Mouse (Mus musculus) midbrain, embryonic 13.5 days (tissue): ENCODE results near the gene Sdad1. TPM values are rescaled to one million over a fixed set of nuclear protein-coding genes. Genes with fewer than 3 reads are reported as not detected.

Experiments
- ATAC-seq: fragments of 200-750 bp; cut with Nextera tagmentation; 2 replicates; pipeline ENCODE4 v1.8.0; 2017; ENCODE audit warnings: mild to moderate bottlenecking, moderate TSS enrichment, moderate library complexity
- H3K27ac ChIP-seq: fragments of 300-500 bp; sonication (generic); 2 replicates; pipeline ENCODE4 v1.5.1; 2015; ENCODE audit warnings: inconsistent platforms, mild to moderate bottlenecking, moderate library complexity
- H3K27me3 ChIP-seq: fragments of 300-500 bp; sonication (generic); 2 replicates; pipeline ENCODE4 v1.6.1; 2015; ENCODE audit warnings: mild to moderate bottlenecking, inconsistent platforms
- H3K36me3 ChIP-seq: fragments of 300-500 bp; sonication (generic); 2 replicates; pipeline ENCODE4 v1.6.1; 2015; ENCODE audit warnings: mild to moderate bottlenecking, inconsistent platforms
- H3K4me1 ChIP-seq: fragments of 300-500 bp; sonication (generic); replicated peaks from 2 replicates; pipeline ENCODE4 v1.6.1; 2015; ENCODE audit warnings: inconsistent platforms
- H3K4me2 ChIP-seq: fragments of 300-500 bp; sonication (generic); replicated peaks from 2 replicates; pipeline ENCODE4 v1.6.1; 2015; ENCODE audit warnings: moderate library complexity, mild to moderate bottlenecking, inconsistent platforms
- H3K4me3 ChIP-seq: fragments of 300-500 bp; sonication (generic); replicated peaks from 2 replicates; pipeline ENCODE4 v1.5.1; 2015; ENCODE audit warnings: mild to moderate bottlenecking, inconsistent platforms
- H3K9ac ChIP-seq: fragments of 300-500 bp; sonication (generic); replicated peaks from 2 replicates; pipeline ENCODE4 v1.6.1; 2015; ENCODE audit warnings: mild to moderate bottlenecking, inconsistent platforms
- H3K9me3 ChIP-seq: fragments of 300-500 bp; sonication (generic); 2 replicates; pipeline ENCODE4 v1.6.1; 2016; ENCODE audit warnings: mild to moderate bottlenecking, inconsistent platforms
- WGBS: fragments of 180-500 bp; shearing (Covaris S2); methylation state at CpG from one replicate; pipeline ENCODE4 v1.1.7; 2015; 5-methylcytosine and 5-hydroxymethylcytosine counted together
- polyA plus RNA-seq: library from polyadenylated mRNA; unstranded; fragments of >200 nt; fragmentation: Nextera tagmentation; extraction: Ambion mirVana; gene quantifications from 2 replicates; pipeline ENCODE4 v1.2.1, GENCODE M21; 2015

Sdad1 gene
- polyA plus RNA-seq, 1 experiment from 2014 or later, result 34.2 TPM

DNA sequence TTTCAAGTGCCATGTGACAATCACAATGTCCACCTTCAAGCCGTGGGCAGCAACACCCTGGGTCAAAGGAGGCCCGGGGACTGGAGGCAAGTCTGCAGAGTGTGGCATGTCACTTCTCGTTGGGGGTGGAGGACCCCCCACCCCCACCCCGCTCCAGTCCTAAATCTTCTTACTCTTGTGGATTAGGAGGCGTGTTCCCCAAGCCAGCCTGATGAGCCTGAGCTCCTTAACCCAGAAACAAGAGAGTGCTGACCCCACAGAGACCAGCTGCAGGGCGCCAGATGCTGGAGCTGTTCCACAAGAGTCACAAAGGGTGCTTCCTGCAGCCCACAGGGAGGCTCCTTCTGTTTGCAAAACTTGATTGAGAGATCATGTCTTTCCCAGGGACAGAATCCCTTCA is 54.1 kb downstream of the Sdad1 start, which contains the start of gene Ppef2:
Gene Ppef2 (minus strand): TSS at position 61 of the 400 bp plus-strand sequence.
- Histone ChIP-seq H3K9ac (no peak within 1 kb of the TSS), H3K4me2 (no peak within 1 kb of the TSS)
- 7% methylated on average over 6 of the region's 6 CpGs for WGBS

DNA sequence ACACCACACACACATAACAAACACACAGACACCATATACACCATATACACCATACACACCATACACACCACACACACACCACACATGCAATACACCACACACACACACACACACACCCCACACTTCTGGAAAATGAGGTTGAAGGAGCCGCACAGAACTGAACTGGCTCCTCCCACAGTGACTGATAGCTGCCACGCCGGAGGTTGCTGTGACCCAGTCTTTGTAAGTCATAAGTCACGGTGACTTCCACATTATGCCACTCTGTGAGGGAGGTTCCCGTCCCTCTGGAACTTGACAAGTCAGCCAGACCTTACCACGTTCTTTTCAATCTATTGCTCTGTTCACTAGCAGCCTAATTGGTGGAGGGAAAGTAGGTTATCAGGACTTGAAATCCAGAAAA is 55.8 kb downstream of the Sdad1 start:
- no peak for ATAC-seq
- H3K4me2 ChIP-seq, result no peak overlapping the region
- 74% methylated on average over 6 of the region's 6 CpGs for WGBS
- no peaks in the 10 kb centered on the region for H3K9me3 ChIP-seq
- H3K36me3 ChIP-seq, result no peaks in the 10 kb centered on the region
- H3K4me3 ChIP-seq, result no peak overlapping the region
- peaks cover 7% of the 10 kb centered on the region; the same call in 1 of the 2 replicates for H3K27me3 ChIP-seq
- no peak overlapping the region for H3K9ac ChIP-seq
- H3K4me1 ChIP-seq, result peaks cover 13% of the 10 kb centered on the region
- no peak overlapping the region for H3K27ac ChIP-seq

More for the DNA sequence above, 54.1 kb downstream of the Sdad1 start, which contains the start of gene Ppef2:
- Histone ChIP-seq H3K9me3 (no peaks in the 10 kb centered on the region), H3K27ac (no peak within 1 kb of the TSS), H3K4me3 (no peak within 1 kb of the TSS), H3K27me3 (peaks cover 7% of the 10 kb centered on the region; the same call in 1 of the 2 replicates), H3K4me1 (peaks cover 13% of the 10 kb centered on the region), H3K36me3 (no peaks in the 10 kb centered on the region)
- ATAC-seq, result no peak

DNA sequence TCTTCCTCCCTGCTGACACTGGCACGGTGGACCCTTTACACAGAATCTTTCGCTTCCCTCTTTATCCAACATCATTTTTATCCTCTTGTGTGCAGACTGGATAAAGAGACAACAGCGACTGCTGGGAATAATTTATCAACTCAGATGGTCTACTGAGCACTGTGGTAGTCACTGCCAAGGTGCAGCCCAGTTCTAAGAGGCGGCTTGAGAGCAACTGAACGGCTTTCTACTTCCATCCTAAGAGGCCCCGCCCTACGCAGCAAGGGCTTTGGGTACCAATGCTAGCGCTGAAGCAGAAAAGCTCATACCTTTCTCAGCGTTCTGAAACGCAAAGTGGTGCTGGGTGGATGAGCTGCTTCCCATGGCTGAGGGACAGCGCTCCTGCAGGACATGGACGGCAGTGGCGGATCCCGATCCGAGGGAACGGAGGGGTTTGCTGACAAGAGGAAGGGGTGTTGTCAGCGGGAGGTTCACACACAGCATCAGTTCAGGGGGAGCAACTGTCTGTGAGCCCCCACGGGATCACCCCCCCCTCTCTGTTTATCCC is 57.4 kb downstream of the Sdad1 start:
- ATAC-seq, result peak; percentile 77

DNA sequence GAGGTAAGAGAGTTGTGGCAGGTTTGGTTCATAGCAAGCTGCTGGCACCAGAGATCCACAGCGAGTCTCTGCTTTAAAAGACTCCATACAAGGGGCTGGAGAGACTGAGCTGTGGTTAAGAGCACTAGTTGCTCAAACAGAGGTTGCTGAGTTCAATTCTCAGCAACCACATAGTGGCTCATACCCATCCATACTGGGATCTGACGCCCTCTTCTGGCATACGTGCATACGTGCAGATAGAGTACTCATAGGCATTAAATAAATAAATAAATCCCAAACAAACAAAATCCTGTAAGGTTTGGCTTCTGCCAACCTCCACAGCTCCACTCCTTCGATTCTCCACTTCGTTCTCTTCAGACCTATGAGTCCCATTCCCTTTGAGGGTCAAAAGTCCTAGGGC is 58.2 kb downstream of the Sdad1 start:
- H3K9ac ChIP-seq, result no peak overlapping the region
- no peak overlapping the region for H3K27ac ChIP-seq
- WGBS, result 93% methylated on average over 6 of the region's 6 CpGs
- H3K9me3 ChIP-seq, result no peaks in the 10 kb centered on the region
- peaks cover 4% of the 10 kb centered on the region; the same call in 1 of the 2 replicates for H3K27me3 ChIP-seq
- no peak overlapping the region for H3K4me3 ChIP-seq
- H3K4me2 ChIP-seq, result no peak overlapping the region
- peaks cover 13% of the 10 kb centered on the region for H3K4me1 ChIP-seq
- no peaks in the 10 kb centered on the region for H3K36me3 ChIP-seq
- ATAC-seq, result no peak

More for the DNA sequence above, 57.4 kb downstream of the Sdad1 start:
- Histone ChIP-seq H3K4me1 (peaks cover 13% of the 10 kb centered on the region), H3K9me3 (no peaks in the 10 kb centered on the region), H3K36me3 (no peaks in the 10 kb centered on the region), H3K9ac (no peak overlapping the region; the same call in 1 of the 2 replicates), H3K4me3 (peak overlapping the region; percentile 18; the same call in 1 of the 2 replicates), H3K27me3 (peaks cover 4% of the 10 kb centered on the region; the same call in 1 of the 2 replicates), H3K27ac (no peak overlapping the region), H3K4me2 (peak overlapping the region; percentile 39)
- WGBS, result 20% methylated on average over 18 of the region's 18 CpGs

DNA sequence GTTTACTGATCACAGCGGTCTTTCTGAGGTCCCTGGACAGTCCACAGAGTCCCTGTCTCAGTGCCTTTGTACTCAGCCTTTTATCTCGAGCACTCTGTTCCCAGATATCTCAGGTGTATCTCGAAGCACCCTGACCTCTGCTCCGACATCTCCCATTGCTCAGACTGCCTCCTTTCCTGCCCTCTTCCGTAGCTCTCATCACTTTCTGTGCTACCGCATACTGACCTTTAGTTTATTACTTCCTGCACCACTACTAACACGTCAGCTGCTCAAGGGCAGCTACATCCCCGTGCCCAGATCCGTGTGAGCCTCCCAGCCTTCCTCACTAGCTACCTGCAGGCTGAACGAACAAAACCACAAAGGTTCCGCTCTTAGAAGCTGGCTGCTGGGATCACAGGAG is 61.7 kb downstream of the Sdad1 start:
- Histone ChIP-seq H3K9ac (no peak overlapping the region), H3K4me2 (no peak overlapping the region), H3K4me1 (0 out of 2 replicates have a peak, but pooled peaks cover 6% of the 10 kb centered on the region), H3K27ac (no peak overlapping the region), H3K36me3 (no peaks in the 10 kb centered on the region), H3K27me3 (no peaks in the 10 kb centered on the region), H3K9me3 (no peaks in the 10 kb centered on the region), H3K4me3 (no peak overlapping the region)
- ATAC-seq, result no peak
- 90% methylated on average over 11 of the region's 11 CpGs for WGBS

DNA sequence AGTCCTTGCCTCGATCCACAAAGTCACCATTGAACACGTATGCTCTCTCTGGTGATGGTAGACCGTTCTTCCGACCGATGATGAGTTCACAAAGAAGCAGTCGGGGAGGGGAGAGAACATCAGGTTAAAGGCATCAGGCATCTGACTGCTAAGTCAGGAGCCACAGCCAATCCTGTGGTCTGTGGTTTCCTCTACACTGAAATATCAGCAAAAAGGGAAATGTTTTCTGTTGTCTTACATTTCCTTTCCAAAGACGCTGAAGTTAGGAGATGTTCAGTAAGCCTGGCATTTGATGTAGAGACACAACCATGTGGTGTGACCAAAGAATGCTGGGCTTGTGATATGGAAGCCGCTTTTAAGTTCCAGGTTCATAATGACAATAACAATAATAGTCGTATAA is 64.8 kb downstream of the Sdad1 start:
- no peak for ATAC-seq
- Histone ChIP-seq H3K27ac (no peak overlapping the region), H3K4me2 (no peak overlapping the region), H3K4me3 (no peak overlapping the region), H3K36me3 (no peaks in the 10 kb centered on the region), H3K9ac (no peak overlapping the region), H3K27me3 (no peaks in the 10 kb centered on the region), H3K4me1 (no peaks in the 10 kb centered on the region), H3K9me3 (no peaks in the 10 kb centered on the region)
- 92% methylated on average over 9 of the region's 9 CpGs for WGBS

DNA sequence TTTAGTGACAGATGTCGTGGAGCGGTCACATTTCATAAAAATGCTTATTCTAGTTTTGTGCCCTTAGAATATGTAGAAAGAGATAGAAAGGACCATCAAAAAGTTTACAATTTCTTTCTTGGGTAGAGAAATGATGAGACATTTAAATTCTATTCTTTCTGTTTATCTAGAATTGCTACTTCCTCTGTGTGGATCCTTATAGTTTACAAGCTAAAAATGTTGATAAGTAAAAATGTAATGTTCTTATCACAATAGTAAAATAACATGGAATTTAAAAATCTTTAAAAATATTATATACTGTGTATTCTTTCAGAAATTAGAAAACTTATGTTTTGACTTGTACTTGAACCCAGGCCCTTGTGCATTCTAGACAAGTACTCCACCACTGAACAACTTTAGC is 65.4 kb downstream of the Sdad1 start:
- H3K9ac ChIP-seq, result no peak overlapping the region
- no peak for ATAC-seq
- H3K36me3 ChIP-seq, result no peaks in the 10 kb centered on the region
- H3K4me1 ChIP-seq, result no peaks in the 10 kb centered on the region
- 96% methylated on average over 2 of the region's 2 CpGs for WGBS
- no peak overlapping the region for H3K4me2 ChIP-seq
- no peaks in the 10 kb centered on the region for H3K9me3 ChIP-seq
- H3K27me3 ChIP-seq, result no peaks in the 10 kb centered on the region
- H3K27ac ChIP-seq, result no peak overlapping the region
- H3K4me3 ChIP-seq, result no peak overlapping the region

DNA sequence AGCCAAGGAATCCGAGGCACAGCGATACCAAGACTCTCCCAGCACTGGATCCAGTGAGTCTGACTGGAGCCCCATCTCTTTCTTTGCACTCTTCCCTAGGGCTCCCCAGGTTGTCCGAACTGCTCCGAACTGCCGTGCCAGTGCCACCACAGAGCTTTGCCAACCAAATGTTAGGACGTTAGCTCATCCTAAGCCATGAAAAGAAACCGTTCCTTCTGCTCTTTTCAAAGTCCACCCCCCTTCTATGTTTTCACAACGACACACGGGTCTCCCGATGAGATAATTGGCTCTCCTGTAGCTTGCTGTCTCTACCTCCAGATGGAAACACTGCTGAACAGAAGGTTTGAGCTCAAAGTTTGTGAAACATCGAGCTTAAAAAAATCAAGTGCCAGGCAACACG is 69.5 kb downstream of the Sdad1 start:
- Histone ChIP-seq H3K9me3 (no peaks in the 10 kb centered on the region), H3K27me3 (0 out of 2 replicates have a peak, but pooled peaks cover 3% of the 10 kb centered on the region), H3K36me3 (no peaks in the 10 kb centered on the region), H3K27ac (no peak overlapping the region), H3K4me2 (no peak overlapping the region), H3K4me1 (no peaks in the 10 kb centered on the region), H3K4me3 (no peak overlapping the region), H3K9ac (no peak overlapping the region)
- WGBS, result 90% methylated on average over 12 of the region's 12 CpGs
- no peak for ATAC-seq

DNA sequence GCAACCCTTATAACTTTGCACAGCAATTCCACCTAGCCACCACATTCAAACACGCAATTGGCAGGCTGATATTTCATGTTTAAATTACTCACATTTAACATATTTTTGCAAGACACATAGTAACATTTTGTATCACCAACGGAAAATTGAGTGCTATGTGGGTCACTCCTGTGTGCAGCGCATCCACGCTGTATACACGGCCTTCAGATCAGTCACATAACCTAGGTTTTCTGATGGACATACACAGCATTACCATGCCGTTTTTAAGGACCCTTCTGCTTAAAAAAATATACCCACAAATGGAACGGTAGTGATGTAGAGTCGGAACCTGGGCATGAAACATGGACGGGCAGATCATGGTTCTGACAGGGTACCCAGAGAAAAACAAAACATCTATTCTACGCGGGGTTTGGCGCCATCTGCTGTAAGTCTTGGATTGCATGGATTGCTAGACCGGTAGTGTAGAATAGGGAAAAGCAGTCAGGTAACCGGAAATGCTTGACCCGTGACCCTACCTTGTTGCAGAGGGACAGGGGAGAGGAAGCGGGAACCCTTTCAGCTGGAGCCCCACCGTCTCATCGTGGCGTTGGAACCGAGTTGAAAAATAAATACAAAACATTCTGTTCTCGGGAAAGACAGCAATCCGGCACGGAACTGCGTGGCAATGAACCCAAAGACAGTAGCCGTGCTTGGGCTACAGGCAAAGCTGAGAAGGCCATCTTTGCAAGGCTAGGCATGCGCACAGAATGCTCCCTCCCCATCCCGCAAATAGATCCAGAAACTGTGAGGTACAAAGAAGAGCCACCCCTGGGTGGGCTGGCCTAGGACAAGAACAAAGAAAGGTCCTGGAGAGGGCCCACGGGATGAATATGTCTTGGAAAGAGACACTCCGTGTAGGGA is 70.7 kb downstream of the Sdad1 start:
- Histone ChIP-seq H3K27ac (no peak overlapping the region), H3K4me1 (no peaks in the 10 kb centered on the region), H3K36me3 (no peaks in the 10 kb centered on the region), H3K4me3 (no peak overlapping the region), H3K27me3 (0 out of 2 replicates have a peak, but pooled peaks cover 3% of the 10 kb centered on the region), H3K9me3 (no peaks in the 10 kb centered on the region), H3K9ac (no peak overlapping the region), H3K4me2 (peak overlapping the region; percentile 21)
- WGBS, result 42% methylated on average over 29 of the region's 29 CpGs
- ATAC-seq, result peak; percentile 79

DNA sequence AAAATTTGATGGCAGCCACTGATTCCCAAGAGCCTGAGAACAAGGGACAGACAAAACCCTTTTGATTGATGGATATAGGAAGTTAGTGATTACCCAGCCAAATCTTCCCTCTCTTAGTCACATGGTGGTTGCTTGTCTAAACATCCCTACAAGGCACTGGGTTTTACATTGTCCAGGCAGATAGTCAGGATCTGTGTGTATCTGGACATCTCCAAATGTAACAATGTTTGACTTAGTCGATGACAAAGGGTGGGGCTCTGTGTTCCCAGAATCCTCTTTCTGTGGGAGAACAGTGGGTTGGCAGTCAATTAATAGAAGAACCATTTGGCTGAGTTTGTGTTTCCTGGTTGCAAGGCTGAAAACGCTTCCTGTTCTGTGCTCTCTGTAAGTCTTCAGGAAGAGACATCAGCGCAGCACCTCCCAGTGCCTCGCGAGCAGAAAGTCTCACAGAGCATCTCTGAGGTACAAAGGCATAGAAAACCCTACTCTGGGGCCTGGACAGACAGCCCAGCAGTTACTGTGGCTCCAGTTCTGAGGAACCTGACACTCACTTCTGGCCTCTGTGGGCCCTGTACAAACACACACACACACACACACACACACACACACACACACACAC is 75.2 kb downstream of the Sdad1 start:
- H3K4me3 ChIP-seq, result no peak overlapping the region
- no peak for ATAC-seq
- no peaks in the 10 kb centered on the region for H3K36me3 ChIP-seq
- no peaks in the 10 kb centered on the region for H3K4me1 ChIP-seq
- WGBS, result 80% methylated on average over 5 of the region's 5 CpGs
- no peak overlapping the region for H3K27ac ChIP-seq
- no peaks in the 10 kb centered on the region for H3K9me3 ChIP-seq
- 0 out of 2 replicates have a peak, but pooled peaks cover 3% of the 10 kb centered on the region for H3K27me3 ChIP-seq
- H3K4me2 ChIP-seq, result no peak overlapping the region
- no peak overlapping the region for H3K9ac ChIP-seq
